Mouse (Mus musculus) neural tube, embryonic 15.5 days (tissue): Measurements from ENCODE around the gene Hist1h2bb. TPM values are rescaled to one million over a fixed set of nuclear protein-coding genes. Genes with fewer than 3 reads are reported as not detected.
"Not testable (repeated sequence)": the region's sequence is repeated elsewhere in the genome, so short reads cannot be mapped to it uniquely, and the experiment has no call there.

Experiments used
- ATAC-seq: fragments of 200-750 bp; cut with Nextera tagmentation; 2 replicates; pipeline ENCODE4 v1.8.0; 2017; ENCODE audit warnings: mild to moderate bottlenecking, moderate TSS enrichment, moderate library complexity; ENCODE audit not compliant: low FRiP score
- H3K27ac ChIP-seq: fragments of 300-500 bp; sonication (generic); replicated peaks from 2 replicates; pipeline ENCODE4 v1.5.1; 2015; ENCODE audit warnings: mild to moderate bottlenecking, inconsistent platforms
- H3K27me3 ChIP-seq: fragments of 300-500 bp; sonication (generic); replicated peaks from 2 replicates; pipeline ENCODE4 v1.6.1; 2015; ENCODE audit warnings: inconsistent platforms
- H3K36me3 ChIP-seq: fragments of 300-500 bp; sonication (generic); 2 replicates; pipeline ENCODE4 v1.6.1; 2015; ENCODE audit warnings: inconsistent platforms
- H3K4me1 ChIP-seq: fragments of 300-500 bp; sonication (generic); 2 replicates; pipeline ENCODE4 v1.6.1; 2015; ENCODE audit warnings: inconsistent platforms
- H3K4me2 ChIP-seq: fragments of 300-500 bp; sonication (generic); 2 replicates; pipeline ENCODE4 v1.6.1; 2015; ENCODE audit warnings: inconsistent platforms, mild to moderate bottlenecking, moderate library complexity
- H3K4me3 ChIP-seq: fragments of 300-500 bp; sonication (generic); replicated peaks from 2 replicates; pipeline ENCODE4 v1.5.1; 2015; ENCODE audit warnings: mild to moderate bottlenecking, inconsistent platforms
- H3K9ac ChIP-seq: fragments of 300-500 bp; sonication (generic); replicated peaks from 2 replicates; pipeline ENCODE4 v1.6.1; 2015; ENCODE audit warnings: mild to moderate bottlenecking, inconsistent platforms
- H3K9me3 ChIP-seq: fragments of 300-500 bp; sonication (generic); replicated peaks from 2 replicates; pipeline ENCODE4 v1.6.1; 2016; ENCODE audit warnings: inconsistent platforms
- WGBS: fragments of 180-500 bp; shearing (Covaris S2); methylation state at CpG from one replicate; pipeline ENCODE4 v1.1.7; 2015; ENCODE audit warnings: mixed read lengths; 5-methylcytosine and 5-hydroxymethylcytosine counted together
- polyA plus RNA-seq: library from polyadenylated mRNA; unstranded; fragments of >200 nt; fragmentation: Nextera tagmentation; extraction: Ambion mirVana; gene quantifications from 2 replicates; pipeline ENCODE4 v1.2.1, GENCODE M21; 2015

Hist1h2bb gene
- polyA plus RNA-seq, 1 experiment from 2014 or later = not detected

DNA sequence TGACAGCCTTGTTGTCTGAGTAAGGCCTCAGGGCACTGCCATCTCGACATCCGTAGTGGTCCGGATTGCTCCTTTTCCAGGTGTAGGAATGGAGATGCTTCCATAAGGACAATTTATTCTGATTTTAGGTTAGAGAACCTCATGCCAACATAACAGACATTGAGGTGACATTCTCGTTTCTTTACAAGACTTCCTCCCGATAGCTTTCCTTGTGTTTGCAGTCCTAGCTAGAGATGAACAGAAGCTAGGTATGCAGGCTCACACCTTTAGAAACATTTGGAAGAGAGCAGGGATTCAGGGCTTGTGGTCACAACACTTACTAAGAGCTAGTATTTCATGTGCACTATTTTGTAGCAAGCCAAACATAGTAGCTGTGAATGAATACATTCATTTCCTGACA, 3.3 kb upstream of the Hist1h2bb start:
- H3K36me3 ChIP-seq = no peaks in the 10 kb centered on the region
- WGBS = 84% methylated on average over 5 of the region's 5 CpGs

DNA sequence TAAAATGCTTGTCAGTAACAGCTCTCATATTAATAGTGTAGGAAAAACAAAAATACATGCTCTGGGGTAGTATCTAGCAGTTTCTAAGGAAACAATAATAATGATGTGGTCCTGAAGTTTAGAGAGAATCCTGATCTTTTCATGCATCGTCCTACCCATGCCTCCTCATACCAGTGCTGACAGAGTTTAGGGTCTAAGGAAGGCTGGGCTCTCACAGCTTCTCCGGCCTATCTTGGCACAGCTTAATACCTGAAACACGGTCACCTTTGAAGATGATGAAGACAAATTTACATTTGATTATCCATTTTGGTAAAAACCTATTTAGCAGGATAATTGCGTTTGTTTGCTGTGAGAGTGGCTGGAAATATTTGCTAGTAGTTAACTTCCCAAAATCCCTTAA, 2.6 kb upstream of the Hist1h2bb start:
- Histone ChIP-seq H3K4me2 (no peak overlapping the region), H3K4me1 (peaks cover 31% of the 10 kb centered on the region), H3K27ac (no peak overlapping the region), H3K36me3 (no peaks in the 10 kb centered on the region), H3K9me3 (no peaks in the 10 kb centered on the region), H3K4me3 (no peak overlapping the region), H3K9ac (no peak overlapping the region), H3K27me3 (no peaks in the 10 kb centered on the region)
- WGBS = 52% methylated on average over 4 of the region's 4 CpGs
- ATAC-seq = no peak

More for the DNA sequence above, 3.3 kb upstream of the Hist1h2bb start:
- H3K4me2 ChIP-seq = no peak overlapping the region
- no peaks in the 10 kb centered on the region for H3K9me3 ChIP-seq
- H3K9ac ChIP-seq = no peak overlapping the region; the same call in 1 of the 2 replicates
- no peak overlapping the region for H3K27ac ChIP-seq
- no peak overlapping the region for H3K4me3 ChIP-seq
- H3K27me3 ChIP-seq = no peaks in the 10 kb centered on the region
- H3K4me1 ChIP-seq = peaks cover 32% of the 10 kb centered on the region
- ATAC-seq = no peak

DNA sequence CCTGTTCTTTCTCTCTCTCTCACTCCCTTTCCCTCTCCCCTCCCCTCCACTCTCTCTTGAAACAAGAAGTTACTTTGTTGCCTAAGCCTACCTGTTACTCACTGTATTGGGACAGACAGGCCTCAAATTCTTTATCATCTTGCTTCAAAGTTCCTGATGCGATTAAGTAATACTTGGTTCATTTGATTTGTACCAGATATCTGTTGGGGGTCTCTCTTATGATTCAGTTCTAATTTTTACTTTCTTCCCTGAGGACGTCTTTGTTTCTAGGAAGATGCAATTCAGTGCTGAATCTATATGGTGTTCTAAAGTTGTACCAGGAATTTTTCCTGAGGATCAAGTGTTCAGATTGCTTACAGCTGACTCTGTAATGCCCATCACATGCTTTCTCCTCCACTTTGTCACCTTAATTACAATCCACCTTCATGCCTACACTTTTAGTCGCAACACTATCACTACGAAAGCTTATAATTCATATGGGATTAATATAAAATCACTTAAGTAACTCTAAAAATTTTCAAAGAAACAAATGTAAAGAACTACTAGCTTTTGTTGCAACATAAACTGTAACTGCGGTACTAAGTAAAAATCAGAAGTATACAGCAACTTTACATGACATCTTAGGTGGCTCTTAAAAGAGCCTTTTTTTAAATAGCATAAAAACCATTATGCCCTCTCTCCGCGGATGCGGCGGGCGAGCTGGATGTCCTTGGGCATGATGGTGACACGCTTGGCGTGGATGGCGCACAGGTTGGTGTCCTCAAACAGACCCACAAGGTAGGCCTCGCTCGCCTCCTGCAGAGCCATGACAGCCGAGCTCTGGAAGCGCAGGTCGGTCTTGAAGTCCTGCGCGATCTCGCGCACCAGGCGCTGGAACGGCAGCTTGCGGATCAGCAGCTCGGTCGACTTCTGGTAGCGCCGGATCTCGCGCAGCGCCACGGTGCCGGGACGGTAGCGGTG, 1.8 kb upstream of the Hist1h2bb start:
- H3K27ac ChIP-seq = no peak overlapping the region
- ATAC-seq = no peak
- peak overlapping the region; percentile 81 for H3K4me2 ChIP-seq
- no peaks in the 10 kb centered on the region for H3K27me3 ChIP-seq
- WGBS = 1% methylated on average over 23 of the region's 36 CpGs
- H3K4me1 ChIP-seq = peaks cover 23% of the 10 kb centered on the region
- no peak overlapping the region for H3K9ac ChIP-seq
- peak overlapping the region; percentile 46 for H3K4me3 ChIP-seq
- H3K9me3 ChIP-seq = no peaks in the 10 kb centered on the region
- no peaks in the 10 kb centered on the region for H3K36me3 ChIP-seq

DNA sequence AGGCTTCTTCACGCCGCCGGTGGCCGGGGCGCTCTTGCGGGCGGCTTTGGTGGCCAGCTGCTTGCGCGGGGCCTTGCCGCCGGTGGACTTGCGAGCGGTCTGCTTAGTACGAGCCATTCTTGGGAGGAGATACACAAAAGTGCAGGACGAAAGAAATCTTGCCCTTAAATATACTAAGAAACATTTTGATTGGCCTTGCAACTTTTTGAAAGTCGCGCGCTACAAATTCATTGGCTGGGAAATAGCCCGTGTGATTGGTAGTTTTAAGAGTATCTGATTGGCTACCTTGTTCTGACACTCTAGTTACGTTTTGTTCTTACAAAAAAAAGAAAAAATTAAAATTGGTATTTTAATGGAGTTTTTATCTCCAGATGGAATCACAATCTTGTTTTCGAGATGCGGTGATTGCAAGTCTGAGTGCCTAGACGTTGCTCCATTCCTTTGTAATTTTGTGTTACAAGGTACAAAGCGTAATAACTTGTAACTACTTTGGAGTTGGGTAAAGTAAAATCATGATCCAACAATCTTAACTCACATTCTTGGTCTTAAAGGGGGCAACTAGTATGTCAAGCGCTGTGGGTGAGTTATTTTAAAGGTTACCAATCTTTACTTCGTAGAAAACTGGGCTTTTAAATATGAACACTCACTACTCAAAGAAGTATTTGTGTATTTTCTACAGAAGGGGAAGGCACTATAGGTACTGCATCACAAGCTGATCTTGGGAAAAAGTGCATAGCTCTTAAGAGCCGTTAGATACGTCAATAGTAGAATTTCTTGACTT, 963 bp upstream of the Hist1h2bb start, which contains the start of gene Hist1h3c:
Gene Hist1h3c, minus strand, starts transcription at position 222 of the 781 bp plus-strand sequence.
- peak; percentile 81 for ATAC-seq
- WGBS = 1% methylated on average over 27 of the region's 28 CpGs
- H3K9me3 ChIP-seq = no peaks in the 10 kb centered on the region

DNA sequence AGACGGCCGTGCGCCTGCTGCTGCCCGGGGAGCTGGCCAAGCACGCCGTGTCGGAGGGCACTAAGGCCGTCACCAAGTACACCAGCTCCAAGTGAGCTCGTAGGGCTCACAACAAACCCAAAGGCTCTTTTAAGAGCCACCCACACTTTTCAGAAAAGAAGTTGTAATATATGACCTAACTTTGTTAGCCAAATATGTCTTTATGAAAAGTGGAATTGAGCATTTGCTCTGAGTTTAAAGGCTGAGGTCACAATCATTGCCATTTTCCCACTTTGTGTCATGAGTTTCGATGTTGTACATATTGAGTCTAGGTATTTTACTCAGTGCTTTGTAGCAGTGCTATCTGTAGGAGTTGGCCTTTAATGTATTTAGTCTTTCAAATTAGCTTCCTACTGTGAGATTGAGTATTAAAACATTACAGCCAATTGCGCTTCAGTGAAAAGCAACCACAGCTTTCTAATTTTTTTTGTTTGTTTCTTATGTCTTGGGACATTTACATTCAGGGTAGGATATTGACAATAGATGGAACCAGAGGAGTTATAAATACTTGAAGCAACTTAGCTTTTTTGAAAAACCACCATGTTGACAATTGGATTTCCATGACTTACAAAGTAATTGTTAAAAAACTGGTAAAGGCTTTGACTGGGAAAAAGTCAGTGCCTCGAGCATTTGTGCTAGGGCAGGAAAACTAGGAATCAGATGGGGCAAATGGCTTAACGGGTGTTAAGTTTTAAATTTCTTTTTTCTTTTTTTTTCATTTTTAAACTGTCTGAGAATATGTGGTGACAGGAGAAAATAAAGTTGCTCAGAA, 752 bp downstream of the Hist1h2bb start:
- no peaks in the 10 kb centered on the region for H3K36me3 ChIP-seq
- H3K9ac ChIP-seq = 0 out of 2 replicates have a peak overlapping the region, but pooled peaks have one; percentile 29
- no peaks in the 10 kb centered on the region for H3K9me3 ChIP-seq
- WGBS = 3% methylated on average over 10 of the region's 13 CpGs
- ATAC-seq = peak; percentile 16; the same call in 1 of the 2 replicates
- H3K4me1 ChIP-seq = peaks cover 22% of the 10 kb centered on the region
- peak overlapping the region; percentile 46 for H3K4me3 ChIP-seq
- H3K27ac ChIP-seq = peak overlapping the region; percentile 96
- no peaks in the 10 kb centered on the region for H3K27me3 ChIP-seq
- H3K4me2 ChIP-seq = peak overlapping the region; percentile 81

More for the DNA sequence above, 963 bp upstream of the Hist1h2bb start, which contains the start of gene Hist1h3c:
- Histone ChIP-seq H3K27ac (peak within 1 kb of the TSS; percentile 96), H3K27me3 (no peaks in the 10 kb centered on the region), H3K4me3 (peak within 1 kb of the TSS; percentile 46), H3K9ac (peak within 1 kb of the TSS; percentile 51), H3K4me2 (peak within 1 kb of the TSS; percentile 81), H3K36me3 (no peaks in the 10 kb centered on the region), H3K4me1 (peaks cover 16% of the 10 kb centered on the region)

DNA sequence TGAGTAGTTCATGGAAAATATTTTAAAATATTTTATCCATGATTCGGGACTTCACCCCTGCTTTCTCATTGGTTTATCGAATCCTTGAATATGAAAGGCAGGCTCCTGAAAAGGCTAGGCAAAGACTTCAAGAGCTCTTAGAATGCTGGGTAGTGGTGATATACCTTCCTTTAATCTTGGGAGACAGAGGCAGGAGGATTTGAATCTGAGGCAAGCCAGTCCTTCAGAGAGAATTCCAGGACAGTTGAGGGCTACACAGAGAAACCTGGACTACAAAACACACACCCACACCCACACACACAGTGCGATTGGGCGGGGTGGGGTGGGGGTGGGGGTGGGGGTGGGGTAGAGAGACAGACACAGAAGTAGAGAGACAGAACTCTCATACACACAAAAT, 1.4 kb downstream of the Hist1h2bb start:
- no peak overlapping the region for H3K9ac ChIP-seq
- H3K4me3 ChIP-seq = no peak overlapping the region
- ATAC-seq = no peak
- no peaks in the 10 kb centered on the region for H3K27me3 ChIP-seq
- WGBS = 2% methylated on average over 4 of the region's 4 CpGs
- no peaks in the 10 kb centered on the region for H3K9me3 ChIP-seq
- H3K4me1 ChIP-seq = peaks cover 25% of the 10 kb centered on the region
- H3K36me3 ChIP-seq = no peaks in the 10 kb centered on the region
- H3K4me2 ChIP-seq = no peak overlapping the region
- no peak overlapping the region for H3K27ac ChIP-seq

DNA sequence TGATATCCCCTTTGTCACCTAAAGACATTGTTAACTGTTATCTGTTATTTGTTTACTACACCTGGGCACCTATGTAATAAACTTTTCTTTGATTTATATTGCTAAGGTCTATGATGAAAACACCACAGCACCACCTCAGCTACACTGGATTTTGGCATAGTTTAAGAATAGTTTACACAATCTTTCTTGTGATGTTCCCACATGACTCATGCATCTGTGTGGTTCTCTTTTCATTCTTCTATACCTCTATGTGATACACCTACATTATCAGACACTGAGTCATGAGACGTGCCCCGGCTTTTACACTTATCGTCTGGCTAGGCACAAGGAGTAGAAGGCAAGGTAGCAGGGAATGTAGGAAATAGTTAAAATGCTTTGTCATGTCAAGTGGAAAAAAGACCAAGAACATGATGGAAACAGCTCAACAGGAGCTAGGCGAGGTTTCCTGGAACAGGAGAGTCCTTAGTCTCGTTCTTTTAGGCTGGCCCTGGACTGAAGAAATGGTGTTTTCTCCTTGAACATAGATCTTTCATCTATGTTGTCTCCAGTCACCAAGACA, 3.1 kb downstream of the Hist1h2bb start:
- no peaks in the 10 kb centered on the region for H3K27me3 ChIP-seq
- no peaks in the 10 kb centered on the region for H3K36me3 ChIP-seq
- peaks cover 25% of the 10 kb centered on the region for H3K4me1 ChIP-seq
- H3K4me2 ChIP-seq = no peak overlapping the region
- peak overlapping the region; percentile 65; the same call in 1 of the 2 replicates for H3K27ac ChIP-seq
- 89% methylated on average over 5 of the region's 5 CpGs for WGBS
- no peak for ATAC-seq
- H3K4me3 ChIP-seq = no peak overlapping the region
- H3K9ac ChIP-seq = no peak overlapping the region
- H3K9me3 ChIP-seq = no peaks in the 10 kb centered on the region

DNA sequence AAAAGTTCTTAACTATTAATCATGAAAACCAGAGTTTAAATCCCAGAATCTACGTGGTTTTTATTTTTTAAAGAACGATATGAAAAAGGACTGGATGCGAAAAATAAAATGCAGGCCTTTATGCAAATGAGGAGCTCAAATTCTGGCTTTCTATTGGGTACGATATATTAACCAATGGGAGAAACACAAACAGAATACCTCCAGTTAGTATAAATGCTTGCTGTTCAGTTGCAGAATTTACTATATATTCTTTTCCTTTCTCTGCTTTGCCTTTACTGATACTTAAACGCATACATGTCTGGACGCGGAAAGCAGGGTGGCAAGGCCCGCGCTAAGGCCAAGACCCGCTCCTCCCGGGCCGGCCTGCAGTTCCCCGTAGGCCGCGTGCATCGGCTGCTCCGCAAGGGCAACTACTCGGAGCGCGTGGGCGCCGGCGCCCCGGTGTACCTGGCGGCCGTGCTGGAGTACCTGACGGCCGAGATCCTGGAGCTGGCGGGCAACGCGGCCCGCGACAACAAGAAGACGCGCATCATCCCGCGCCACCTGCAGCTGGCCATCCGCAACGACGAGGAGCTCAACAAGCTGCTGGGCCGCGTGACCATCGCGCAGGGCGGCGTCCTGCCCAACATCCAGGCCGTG, 4.4 kb downstream of the Hist1h2bb start, which contains the start of gene Hist1h2ab:
Gene Hist1h2ab, plus strand, starts transcription at position 288 of the 639 bp plus-strand sequence.
- ATAC-seq = peak; percentile 65
- H3K4me3 ChIP-seq = peak within 1 kb of the TSS; percentile 46
- H3K4me1 ChIP-seq = peaks cover 19% of the 10 kb centered on the region
- WGBS = 2% methylated on average over 28 of the region's 47 CpGs
- not testable (repeated sequence) for H3K36me3 ChIP-seq, H3K9me3 ChIP-seq, H3K27me3 ChIP-seq
- H3K27ac ChIP-seq = peak within 1 kb of the TSS; percentile 93
- H3K9ac ChIP-seq = peak within 1 kb of the TSS; percentile 52
- peak within 1 kb of the TSS; percentile 81 for H3K4me2 ChIP-seq

DNA sequence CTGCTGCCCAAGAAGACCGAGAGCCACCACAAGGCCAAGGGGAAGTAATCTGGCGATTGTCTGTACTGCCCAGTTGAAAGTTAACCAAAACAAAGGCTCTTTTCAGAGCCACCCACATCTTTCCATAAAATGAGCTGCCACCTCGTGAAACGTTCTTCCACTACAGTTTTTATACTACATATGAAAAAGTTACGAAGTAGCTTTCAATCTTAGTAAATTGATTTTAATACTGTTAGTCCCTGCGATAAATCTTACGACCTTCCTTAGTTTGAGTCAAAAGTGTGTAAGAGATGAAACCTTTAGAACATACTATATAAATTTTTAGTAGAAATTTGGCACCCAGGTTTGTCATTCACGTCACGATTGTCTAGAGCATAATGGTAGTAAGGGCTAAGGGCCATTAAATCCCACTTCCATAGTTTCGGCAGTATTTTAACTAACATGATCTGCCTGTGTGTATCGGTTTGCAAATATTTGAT, 5.0 kb downstream of the Hist1h2bb start:
- Histone ChIP-seq H3K4me3 (peak overlapping the region; percentile 46), H3K9me3 (no peaks in the 10 kb centered on the region), H3K36me3 (no peaks in the 10 kb centered on the region), H3K4me2 (peak overlapping the region; percentile 81), H3K27me3 (no peaks in the 10 kb centered on the region), H3K27ac (peak overlapping the region; percentile 93), H3K9ac (peak overlapping the region; percentile 8; the same call in 1 of the 2 replicates), H3K4me1 (peaks cover 19% of the 10 kb centered on the region)
- WGBS = 1% methylated on average over 11 of the region's 11 CpGs
- no peak for ATAC-seq

DNA sequence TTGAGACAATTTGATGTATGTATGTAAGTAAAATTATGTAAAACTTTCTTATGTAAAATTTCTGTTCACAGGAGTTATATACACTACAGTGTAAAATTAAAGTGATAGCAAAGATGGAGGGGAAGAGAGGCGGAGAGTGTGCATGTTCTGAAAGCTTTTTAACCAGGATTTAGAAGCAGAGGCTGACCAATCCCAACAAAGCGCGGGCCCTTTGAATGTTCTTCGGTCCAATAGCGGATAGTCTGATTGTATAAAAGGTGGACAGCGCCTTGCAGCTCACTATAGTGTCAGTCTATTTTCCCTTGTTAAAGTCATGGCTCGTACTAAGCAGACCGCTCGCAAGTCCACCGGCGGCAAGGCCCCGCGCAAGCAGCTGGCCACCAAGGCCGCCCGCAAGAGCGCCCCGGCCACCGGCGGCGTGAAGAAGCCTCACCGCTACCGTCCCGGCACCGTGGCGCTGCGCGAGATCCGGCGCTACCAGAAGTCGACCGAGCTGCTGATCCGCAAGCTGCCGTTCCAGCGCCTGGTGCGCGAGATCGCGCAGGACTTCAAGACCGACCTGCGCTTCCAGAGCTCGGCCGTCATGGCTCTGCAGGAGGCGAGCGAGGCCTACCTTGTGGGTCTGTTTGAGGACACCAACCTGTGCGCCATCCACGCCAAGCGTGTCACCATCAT, 5.7 kb downstream of the Hist1h2bb start, which contains the start of gene Hist1h3b:
Gene Hist1h3b, plus strand, starts transcription at position 201 of the 675 bp plus-strand sequence.
- not testable (repeated sequence) for H3K36me3 ChIP-seq, H3K9me3 ChIP-seq, H3K27me3 ChIP-seq
- ATAC-seq = peak; percentile 80
- Histone ChIP-seq H3K4me1 (peaks cover 17% of the 10 kb centered on the region), H3K4me2 (peak within 1 kb of the TSS; percentile 81), H3K9ac (peak within 1 kb of the TSS; percentile 52), H3K27ac (peak within 1 kb of the TSS; percentile 93), H3K4me3 (peak within 1 kb of the TSS; percentile 46)
- 0% methylated on average over 19 of the region's 47 CpGs for WGBS
